Mouse (Mus musculus) kidney, embryonic 16.5 days (tissue): Measurements from ENCODE around the gene Colq. TPM values are rescaled to one million over a fixed set of nuclear protein-coding genes. Genes with fewer than 3 reads are reported as not detected.

Source experiments
- ATAC-seq: fragments of 200-750 bp; cut with Nextera tagmentation; 2 replicates; pipeline ENCODE4 v1.8.0; 2017; ENCODE audit warnings: moderate TSS enrichment; ENCODE audit not compliant: low FRiP score, low TSS enrichment
- H3K27ac ChIP-seq: fragments of 300-500 bp; sonication (generic); 2 replicates; pipeline ENCODE4 v1.5.1; 2014; ENCODE audit warnings: low read length
- H3K27me3 ChIP-seq: fragments of 300-500 bp; sonication (generic); 2 replicates; pipeline ENCODE4 v1.6.1; 2014; ENCODE audit warnings: low read length, control low read depth, mixed read lengths; ENCODE audit not compliant: insufficient read depth
- H3K36me3 ChIP-seq: fragments of 300-500 bp; sonication (generic); 2 replicates; pipeline ENCODE4 v1.6.1; 2014; ENCODE audit warnings: low read length, control low read depth, mixed read lengths; ENCODE audit not compliant: insufficient read depth
- H3K4me1 ChIP-seq: fragments of 300-500 bp; sonication (generic); 2 replicates; pipeline ENCODE4 v1.6.1; 2014; ENCODE audit warnings: low read length, control low read depth, mixed read lengths; ENCODE audit not compliant: insufficient read depth
- H3K4me2 ChIP-seq: fragments of 300-500 bp; sonication (generic); replicated peaks from 2 replicates; pipeline ENCODE4 v1.6.1; 2014; ENCODE audit warnings: low read depth, low read length
- H3K4me3 ChIP-seq: fragments of 300-500 bp; sonication (generic); 2 replicates; pipeline ENCODE4 v1.5.1; 2014; ENCODE audit warnings: mild to moderate bottlenecking, low read length
- H3K9ac ChIP-seq: fragments of 300-500 bp; sonication (generic); replicated peaks from 2 replicates; pipeline ENCODE4 v1.6.1; 2014; ENCODE audit warnings: low read length
- H3K9me3 ChIP-seq: fragments of 300-500 bp; sonication (generic); 2 replicates; pipeline ENCODE4 v1.6.1; 2016; ENCODE audit warnings: low read length, control low read depth
- WGBS: fragments of 180-500 bp; shearing (Covaris S2); extraction: QIAGEN DNeasy Blood & Tissue Kit; methylation state at CpG from one replicate; pipeline ENCODE4 v1.1.7; 2014; 5-methylcytosine and 5-hydroxymethylcytosine counted together
- polyA plus RNA-seq: library from polyadenylated mRNA; unstranded; fragments of >200 nt; fragmentation: Nextera tagmentation; extraction: Ambion mirVana; gene quantifications from 2 replicates; pipeline ENCODE4 v1.2.1, GENCODE M21; 2015

The Colq gene
- polyA plus RNA-seq, 1 experiment from 2014 or later: 3.2 TPM

GRCm38 (mm10) chr14:31506456-31506855 lies 84.7 kb downstream of the Colq start:
- no peaks in the 10 kb centered on the region for H3K27me3 ChIP-seq
- no peaks in the 10 kb centered on the region for H3K9me3 ChIP-seq
- peaks cover 76% of the 10 kb centered on the region for H3K36me3 ChIP-seq
- H3K4me2 ChIP-seq: no peak overlapping the region
- H3K9ac ChIP-seq: no peak overlapping the region
- WGBS: 92% methylated on average over 6 of the region's 6 CpGs
- H3K4me1 ChIP-seq: no peaks in the 10 kb centered on the region
- no peak overlapping the region for H3K27ac ChIP-seq
- ATAC-seq: no peak
- H3K4me3 ChIP-seq: no peak overlapping the region

GRCm38 (mm10) chr14:31503406-31503805 lies 87.7 kb downstream of the Colq start:
- Histone ChIP-seq H3K36me3 (peaks cover 67% of the 10 kb centered on the region), H3K4me1 (no peaks in the 10 kb centered on the region), H3K27me3 (no peaks in the 10 kb centered on the region), H3K9me3 (no peaks in the 10 kb centered on the region), H3K4me3 (no peak overlapping the region), H3K9ac (no peak overlapping the region), H3K27ac (no peak overlapping the region), H3K4me2 (no peak overlapping the region)
- ATAC-seq: no peak
- 92% methylated on average over 13 of the region's 13 CpGs for WGBS

DNA sequence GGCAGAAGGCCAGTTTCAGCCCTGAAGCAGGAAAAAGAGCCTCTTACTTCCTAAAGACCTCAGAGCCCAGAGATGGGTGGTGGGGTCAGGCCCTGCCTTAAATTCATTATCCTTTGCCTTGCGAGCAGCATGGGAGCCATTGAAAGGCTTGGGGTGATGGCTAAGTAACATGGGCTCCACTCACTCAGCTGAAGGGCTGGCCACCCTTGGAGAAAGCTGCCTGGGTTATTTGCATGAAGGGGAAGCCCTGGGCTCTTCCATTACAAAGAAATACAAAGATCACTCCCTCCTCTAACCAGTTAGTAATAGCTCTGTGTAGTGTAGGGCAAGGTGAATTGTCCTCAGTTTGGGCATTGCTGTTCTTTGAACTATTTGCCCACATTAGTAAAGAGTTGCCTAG lies 91.6 kb downstream of the Colq start:
- H3K36me3 ChIP-seq: peaks cover 36% of the 10 kb centered on the region
- WGBS: 78% methylated on average over 1 of the region's 1 CpGs

GRCm38 (mm10) chr14:31496241-31496646 lies 94.9 kb downstream of the Colq start:
- H3K4me3 ChIP-seq: peak overlapping the region; percentile 94
- no peak for ATAC-seq
- H3K27me3 ChIP-seq: no peaks in the 10 kb centered on the region
- no peaks in the 10 kb centered on the region for H3K9me3 ChIP-seq
- H3K4me2 ChIP-seq: peak overlapping the region; percentile 82
- H3K27ac ChIP-seq: no peak overlapping the region
- 25% methylated on average over 7 of the region's 7 CpGs for WGBS
- H3K36me3 ChIP-seq: peaks cover 21% of the 10 kb centered on the region; the same call in 1 of the 2 replicates
- H3K9ac ChIP-seq: peak overlapping the region; percentile 94
- peaks cover 30% of the 10 kb centered on the region for H3K4me1 ChIP-seq

More for the DNA sequence above, 91.6 kb downstream of the Colq start:
- no peaks in the 10 kb centered on the region for H3K27me3 ChIP-seq
- H3K9ac ChIP-seq: no peak overlapping the region
- no peak overlapping the region for H3K4me3 ChIP-seq
- H3K9me3 ChIP-seq: no peaks in the 10 kb centered on the region
- H3K27ac ChIP-seq: no peak overlapping the region
- no peak overlapping the region for H3K4me2 ChIP-seq
- H3K4me1 ChIP-seq: peaks cover 19% of the 10 kb centered on the region
- no peak for ATAC-seq

- peaks cover 18% of the 10 kb centered on the region; the same call in 1 of the 2 replicates for H3K36me3 ChIP-seq
- H3K4me2 ChIP-seq: peak overlapping the region; percentile 82
- peak overlapping the region; percentile 87 for H3K27ac ChIP-seq
- H3K9me3 ChIP-seq: no peaks in the 10 kb centered on the region
- peak overlapping the region; percentile 94 for H3K4me3 ChIP-seq
- WGBS: 2% methylated on average over 8 of the region's 8 CpGs
- no peak for ATAC-seq
- peak overlapping the region; percentile 94 for H3K9ac ChIP-seq
- H3K4me1 ChIP-seq: peaks cover 30% of the 10 kb centered on the region
- no peaks in the 10 kb centered on the region for H3K27me3 ChIP-seq
These were observed 95.6 kb downstream of the Colq start for GRCm38 (mm10) chr14:31495538-31495937.

GRCm38 (mm10) chr14:31494975-31495455 lies 96.1 kb downstream of the Colq start, which contains the start of gene Mettl6:
TSS of gene Mettl6 (minus strand) at chr14:31495040.
- Histone ChIP-seq H3K9me3 (no peaks in the 10 kb centered on the region), H3K27ac (peak within 1 kb of the TSS; percentile 87), H3K27me3 (no peaks in the 10 kb centered on the region), H3K9ac (peak within 1 kb of the TSS; percentile 94), H3K4me3 (peak within 1 kb of the TSS; percentile 94), H3K4me1 (peaks cover 30% of the 10 kb centered on the region), H3K4me2 (peak within 1 kb of the TSS; percentile 94), H3K36me3 (peaks cover 15% of the 10 kb centered on the region; the same call in 1 of the 2 replicates)
- WGBS: under 1% methylated on average over 49 of the region's 49 CpGs
- peak; percentile 95 for ATAC-seq

DNA sequence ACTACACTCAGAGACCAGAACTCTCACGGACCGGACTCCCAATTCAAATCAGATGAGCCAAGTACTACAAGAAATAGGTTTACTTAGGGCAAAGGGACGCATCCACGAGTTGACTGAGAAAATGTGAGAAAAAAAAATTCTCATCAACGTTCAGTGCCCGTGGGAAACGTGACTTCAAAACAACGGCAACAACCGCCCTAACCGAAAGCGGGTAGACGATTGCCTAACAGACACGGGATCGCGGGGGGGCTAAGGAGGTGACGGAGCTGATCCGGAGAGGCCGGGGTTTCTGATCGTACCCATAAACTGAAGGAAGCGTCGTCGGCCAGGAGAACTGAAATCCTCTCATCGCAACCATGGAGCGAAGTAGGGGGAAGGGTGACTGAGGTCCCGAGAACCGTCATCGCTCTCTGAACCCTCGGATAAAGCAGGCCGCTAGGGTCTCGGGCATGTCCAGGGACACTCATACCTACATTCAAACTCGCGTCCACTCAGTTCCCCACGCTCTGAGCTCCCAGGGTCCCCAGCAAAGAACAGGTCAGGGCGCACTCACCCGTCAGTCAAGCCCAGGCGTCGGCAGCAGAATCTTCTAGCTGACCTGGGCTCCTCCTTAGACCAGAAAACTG lies 96.7 kb downstream of the Colq start, which contains the start of gene Eaf1:
TSS of gene Eaf1 (plus strand) at position 51 of the 626 bp plus-strand sequence.
- peak; percentile 13; the same call in 1 of the 2 replicates for ATAC-seq
- Histone ChIP-seq H3K9ac (peak within 1 kb of the TSS; percentile 94), H3K27ac (peak within 1 kb of the TSS; percentile 87), H3K4me2 (peak within 1 kb of the TSS; percentile 94), H3K36me3 (peaks cover 14% of the 10 kb centered on the region; the same call in 1 of the 2 replicates), H3K4me3 (peak within 1 kb of the TSS; percentile 94), H3K27me3 (no peaks in the 10 kb centered on the region), H3K4me1 (peaks cover 30% of the 10 kb centered on the region), H3K9me3 (no peaks in the 10 kb centered on the region)
- WGBS: under 1% methylated on average over 37 of the region's 37 CpGs

DNA sequence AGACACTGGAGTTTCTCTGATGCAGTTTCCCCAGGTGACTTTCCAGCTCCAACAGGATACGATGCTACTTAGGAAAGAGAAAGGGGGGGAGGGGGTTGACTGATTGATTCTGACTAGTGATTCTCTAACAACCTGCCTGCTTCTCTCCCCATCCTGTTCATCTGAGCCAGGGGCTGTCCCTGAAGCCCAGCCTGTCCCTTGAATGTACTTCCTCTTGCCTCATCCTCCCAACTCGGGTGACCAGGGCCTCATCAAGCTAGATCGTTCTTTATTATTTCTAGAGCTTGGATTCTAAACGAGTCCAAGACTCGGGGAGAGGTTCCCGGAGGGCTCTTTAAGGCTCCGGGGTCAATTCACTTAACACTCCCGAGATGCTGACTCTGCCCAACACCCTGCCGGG lies 97.2 kb downstream of the Colq start:
- no peaks in the 10 kb centered on the region for H3K9me3 ChIP-seq
- H3K4me3 ChIP-seq: peak overlapping the region; percentile 94
- WGBS: 15% methylated on average over 9 of the region's 9 CpGs
- H3K4me2 ChIP-seq: peak overlapping the region; percentile 94
- peaks cover 14% of the 10 kb centered on the region; the same call in 1 of the 2 replicates for H3K36me3 ChIP-seq
- ATAC-seq: no peak
- no peaks in the 10 kb centered on the region for H3K27me3 ChIP-seq
- peak overlapping the region; percentile 94 for H3K9ac ChIP-seq
- peaks cover 30% of the 10 kb centered on the region for H3K4me1 ChIP-seq
- no peak overlapping the region for H3K27ac ChIP-seq

- Histone ChIP-seq H3K27me3 (no peaks in the 10 kb centered on the region), H3K9ac (no peak overlapping the region), H3K4me1 (no peaks in the 10 kb centered on the region), H3K4me3 (no peak overlapping the region), H3K4me2 (no peak overlapping the region), H3K27ac (no peak overlapping the region), H3K9me3 (no peaks in the 10 kb centered on the region), H3K36me3 (peaks cover 42% of the 10 kb centered on the region)
- 93% methylated on average over 6 of the region's 6 CpGs for WGBS
- ATAC-seq: no peak
These were observed 103.1 kb downstream of the Colq start for GRCm38 (mm10) chr14:31488055-31488454.

DNA sequence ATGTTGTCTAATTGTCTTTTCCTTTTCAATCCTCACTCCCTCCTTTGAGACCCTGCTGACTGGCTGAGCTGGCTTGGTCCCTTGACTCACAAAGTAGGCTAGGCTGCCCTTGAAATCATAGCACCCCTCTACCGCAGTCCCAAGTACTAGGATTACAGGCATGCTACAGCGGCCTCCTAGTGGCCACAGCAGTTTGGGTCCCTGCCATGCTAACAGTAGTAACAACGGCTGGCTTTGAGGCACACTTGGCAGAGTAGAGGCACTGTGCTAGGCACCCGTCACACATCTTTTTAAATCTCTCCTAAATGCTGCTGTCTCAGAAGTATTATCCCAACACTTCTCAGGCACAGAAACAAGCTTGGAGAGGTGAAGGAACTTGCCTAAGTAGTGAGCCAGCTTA lies 104.7 kb downstream of the Colq start:
- ATAC-seq: no peak
- Histone ChIP-seq H3K27me3 (no peaks in the 10 kb centered on the region), H3K4me1 (no peaks in the 10 kb centered on the region), H3K9ac (no peak overlapping the region), H3K9me3 (no peaks in the 10 kb centered on the region), H3K27ac (no peak overlapping the region), H3K36me3 (peaks cover 51% of the 10 kb centered on the region), H3K4me3 (no peak overlapping the region), H3K4me2 (no peak overlapping the region)
- 81% methylated on average over 4 of the region's 4 CpGs for WGBS
